Mouse (Mus musculus): ENCODE data around the gene Pld3.

- TF ChIP-seq CTCF (IDR thresholded peaks at IDR 0.05; ENCODE audit: low read depth, low read length): no peak
- TF ChIP-seq EP300 (IDR thresholded peaks at IDR 0.05; ENCODE audit: insufficient read depth, low read depth, low read length): no peak
- no peak for TF ChIP-seq POLR2A (IDR thresholded peaks at IDR 0.05; ENCODE audit: insufficient read depth, low read length)
These were observed 39.4 kb upstream of the Pld3 start for GRCm38 (mm10) chr7:27592217-27592929.

All from ES-Bruce4 (cell line).